Comparison of ENCODE assay signal across 10 mouse cellular contexts in genomic region chr2:144101463-144101961, GRCm38 (mm10).
DNase-seq lines count a peak whose midpoint lies in the region; ATAC-seq lines count a peak whose summit lies in the region.
"Had no signal": no experiment of that assay in that cellular context is flagged by ENCODE, and none has a peak within 500 bp of the region (broad histone marks: within the 10 kb centered on the region; RNA-seq: fewer than 3 reads in every experiment).

No protein-coding gene starts in this region.

- ATAC-seq in hindbrain, embryonic 12.5 days (ENCODE audit: low FRiP score): peak; percentile 81
- ATAC-seq in neural tube, embryonic 13.5 days (ENCODE audit: low read depth): peak; percentile 59

- peak overlapping the region; percentile 8; the same call in 1 of the 2 replicates for H3K4me3 ChIP-seq in forebrain, embryonic 10.5 days
- H3K4me3 ChIP-seq in hindbrain, embryonic 12.5 days: no peak overlapping the region
- no peak overlapping the region for H3K4me3 ChIP-seq in neural tube, embryonic 13.5 days

- WGBS in forebrain, embryonic 10.5 days: 60% methylated on average over 13 of the region's 13 CpGs
- WGBS in hindbrain, embryonic 12.5 days: 37% methylated on average over 13 of the region's 13 CpGs
- WGBS in neural tube, embryonic 13.5 days: 27% methylated on average over 13 of the region's 13 CpGs

- peak; percentile 11 for DNase-seq in left cerebral cortex, adult 11 months (ENCODE audit: low spot score)
- DNase-seq in left cerebral cortex, adult 9 months (ENCODE audit: low spot score in 2 of 2): no peak
- DNase-seq in forebrain, embryonic 10.5 days (ENCODE audit: extremely low spot score, low spot score): peak; percentile 46
- DNase-seq in right cerebral cortex, adult 18-20 months: no peak
- no peak for DNase-seq in right cerebral cortex, adult 2 months (ENCODE audit: low spot score in 2 of 2)
- no peak for DNase-seq in gastrocnemius, adult 18-20 months (ENCODE audit: low spot score)
- DNase-seq: cerebellum, postnatal 25 days; gastrocnemius, postnatal 14 days had no signal

- peaks cover 23% of the 10 kb centered on the region for H3K4me1 ChIP-seq in forebrain, embryonic 10.5 days
- 0 out of 2 replicates have a peak, but pooled peaks cover 2% of the 10 kb centered on the region for H3K4me1 ChIP-seq in hindbrain, embryonic 12.5 days
- H3K4me1 ChIP-seq in neural tube, embryonic 13.5 days (replicated peaks): peaks cover 10% of the 10 kb centered on the region; the same call in 1 of the 2 replicates

- H3K9ac ChIP-seq in hindbrain, embryonic 12.5 days: no peak overlapping the region
- H3K9ac ChIP-seq in neural tube, embryonic 13.5 days: no peak overlapping the region

- no peaks in the 10 kb centered on the region for H3K36me3 ChIP-seq in forebrain, embryonic 10.5 days (replicated peaks)
- no peaks in the 10 kb centered on the region for H3K36me3 ChIP-seq in hindbrain, embryonic 12.5 days
- no peaks in the 10 kb centered on the region for H3K36me3 ChIP-seq in neural tube, embryonic 13.5 days

- no peaks in the 10 kb centered on the region for H3K9me3 ChIP-seq in forebrain, embryonic 10.5 days
- H3K9me3 ChIP-seq in hindbrain, embryonic 12.5 days (replicated peaks): no peaks in the 10 kb centered on the region; the same call in 1 of the 2 replicates
- H3K9me3 ChIP-seq in neural tube, embryonic 13.5 days: no peaks in the 10 kb centered on the region

- peak overlapping the region; percentile 77 for H3K27ac ChIP-seq in forebrain, embryonic 10.5 days
- peak overlapping the region; percentile 46; the same call in 1 of the 2 replicates for H3K27ac ChIP-seq in hindbrain, embryonic 12.5 days
- H3K27ac ChIP-seq in neural tube, embryonic 13.5 days (replicated peaks): peak overlapping the region; percentile 15; the same call in 1 of the 2 replicates

- no peaks in the 10 kb centered on the region for H3K27me3 ChIP-seq in forebrain, embryonic 10.5 days (ENCODE audit: poor library complexity, severe bottlenecking)
- no peaks in the 10 kb centered on the region for H3K27me3 ChIP-seq in hindbrain, embryonic 12.5 days
- H3K27me3 ChIP-seq in neural tube, embryonic 13.5 days: no peaks in the 10 kb centered on the region

- H3K4me2 ChIP-seq in hindbrain, embryonic 12.5 days (replicated peaks): 0 out of 2 replicates have a peak overlapping the region, but pooled peaks have one; percentile 13
- H3K4me2 ChIP-seq in neural tube, embryonic 13.5 days: no peak overlapping the region

Comparison
In these comparisons a context has a peak if more than half of its experiments do, and no peak if none do; other contexts are left out.
1. DNase-seq: peak in left cerebral cortex, adult 11 months (single experiment) and forebrain, embryonic 10.5 days (single experiment); none in left cerebral cortex, adult 9 months (0 of 2), right cerebral cortex, adult 18-20 months (single experiment), right cerebral cortex, adult 2 months (0 of 2) and gastrocnemius, adult 18-20 months (single experiment).
2. H3K27ac ChIP-seq: peak in every context shown above with its lines; median percentile 77 in forebrain, embryonic 10.5 days; 46 in hindbrain, embryonic 12.5 days; 15 in neural tube, embryonic 13.5 days.